Mouse (Mus musculus): ENCODE measurements around the gene Slc16a3.

Slc16a3 gene

DNA sequence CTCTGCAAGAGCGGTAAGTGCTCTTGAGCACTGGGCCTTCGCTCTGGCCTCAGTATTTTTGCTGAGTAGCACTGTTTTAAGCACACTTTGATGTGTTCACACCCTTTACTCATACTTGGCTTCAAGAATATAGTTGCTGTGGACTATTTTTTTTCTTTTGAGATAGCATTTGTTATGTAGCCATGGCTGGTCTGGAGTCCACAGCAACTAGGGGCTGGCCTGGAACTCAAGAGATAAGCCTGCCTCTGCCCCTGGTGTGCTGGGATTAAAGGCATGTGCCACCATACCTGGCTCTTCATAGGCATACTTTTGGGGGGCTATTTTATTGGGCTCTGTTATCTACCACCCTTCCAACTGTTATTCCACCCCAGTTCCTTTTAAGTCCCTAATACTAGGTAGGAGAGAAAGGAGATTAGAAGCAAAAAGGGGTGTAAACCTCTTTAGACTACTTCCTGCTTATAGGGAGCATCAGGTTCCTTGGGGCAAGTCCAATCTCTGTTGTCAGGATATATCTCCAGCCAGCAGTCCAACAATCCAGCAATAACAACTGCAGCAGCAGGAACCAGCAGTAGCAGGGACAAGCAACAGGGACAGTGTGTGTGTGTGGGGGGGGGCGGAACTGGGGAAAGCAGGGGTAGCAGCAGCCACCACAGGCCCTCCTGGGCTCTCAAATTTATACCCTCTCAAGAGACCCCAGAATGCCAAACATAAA, 61.9 kb downstream of the Slc16a3 start:
- in situ Hi-C loops (cut with MboI; ENCODE audit: unreplicated experiment in 2 of 2): loop anchor here in 1 of 2 experiments (10.0 kb wide), 1 partner anchor 195 kb away; the partner anchor contains the start of genes Hexdc and Ogfod3
